Mouse (Mus musculus): ENCODE data around the gene Rexo5.

DNA sequence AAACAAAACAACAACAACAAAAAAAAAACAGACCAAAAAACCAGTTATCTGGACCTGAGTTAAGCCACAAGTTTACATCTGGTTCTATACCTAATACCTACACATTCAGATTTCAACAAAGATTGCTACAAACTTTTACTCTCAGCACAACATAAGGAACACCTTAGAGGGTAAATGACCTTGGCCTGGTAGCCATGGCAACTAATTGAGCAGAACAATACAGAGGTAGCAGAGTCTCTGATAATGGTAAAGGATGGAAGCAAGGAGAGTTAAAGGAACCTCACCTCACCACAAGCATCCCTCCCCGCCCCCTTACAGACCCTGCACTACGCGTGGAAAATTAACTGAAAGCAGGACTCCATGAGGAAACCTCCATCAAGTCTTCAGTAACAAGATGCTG is 66.3 kb downstream of the Rexo5 start:
- TF ChIP-seq CTCF (IDR thresholded peaks at IDR 0.05; ENCODE audit: extremely low read depth, insufficient read length, insufficient replicate concordance, low read depth, low read length) (no peak), POLR2A (IDR thresholded peaks at IDR 0.05; ENCODE audit: low read depth, low read length) (no peak)

Measured in small intestine, adult 2 months (tissue).